Mouse (Mus musculus): Measurements from ENCODE around the gene Scaf4.

DNA sequence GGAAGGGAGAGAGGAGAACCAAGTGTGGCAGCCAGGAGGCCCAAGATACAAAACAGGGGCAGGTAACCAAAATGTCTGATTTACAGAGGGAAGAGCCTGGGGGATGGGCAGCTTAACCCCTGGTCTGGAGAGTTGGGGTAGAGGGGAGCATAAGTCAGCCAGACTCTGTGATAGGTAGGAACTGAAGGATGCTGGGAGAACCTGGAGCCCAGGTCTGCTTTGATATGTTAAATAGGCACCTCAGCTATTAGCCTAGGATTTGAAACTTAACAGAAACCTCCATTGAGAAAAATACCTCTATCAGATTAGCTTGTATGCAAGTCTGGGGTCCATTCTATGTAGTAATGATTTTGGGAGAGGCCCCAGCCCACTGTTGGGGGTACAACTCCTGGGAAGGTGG is 15.3 kb upstream of the Scaf4 start:
- no peak for TF ChIP-seq CTCF (IDR thresholded peaks at IDR 0.05; ENCODE audit: extremely low read depth, insufficient read depth, low read length)
- no peak for TF ChIP-seq POLR2A (IDR thresholded peaks at IDR 0.05; ENCODE audit: extremely low read depth, insufficient read depth, low read length)

Data from cortical plate, adult 2 months (tissue).